Mouse (Mus musculus) left cerebral cortex, adult 9 months (tissue): Measurements from ENCODE around the gene Txndc17.

Source experiments
- DNase-seq, 2 experiments: peaks; one replicate each; pipeline ENCODE4 v3.0.0; 2022; ENCODE audit warnings: low spot score in 2 of 2

Gene Txndc17

DNA sequence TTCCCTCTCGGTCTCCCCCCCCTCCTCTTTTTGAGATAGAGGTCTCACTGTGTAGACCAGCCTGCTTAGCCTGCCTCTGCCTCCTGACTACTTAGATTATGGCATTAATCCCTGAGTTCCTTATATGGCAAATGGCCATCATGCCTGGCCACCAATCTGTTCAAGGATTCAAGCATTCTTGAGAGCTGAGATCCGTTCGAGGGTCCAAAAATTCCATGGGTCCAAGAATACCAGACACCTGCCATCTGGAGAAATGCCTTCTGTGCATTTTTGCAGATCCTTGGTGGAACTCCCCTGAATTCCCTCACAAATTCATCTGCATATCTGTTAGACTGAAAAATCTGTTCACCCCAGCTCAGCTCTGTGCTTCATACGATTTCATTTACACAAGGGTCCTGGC, 16.1 kb downstream of the Txndc17 start:
- DNase-seq = no peak

DNA sequence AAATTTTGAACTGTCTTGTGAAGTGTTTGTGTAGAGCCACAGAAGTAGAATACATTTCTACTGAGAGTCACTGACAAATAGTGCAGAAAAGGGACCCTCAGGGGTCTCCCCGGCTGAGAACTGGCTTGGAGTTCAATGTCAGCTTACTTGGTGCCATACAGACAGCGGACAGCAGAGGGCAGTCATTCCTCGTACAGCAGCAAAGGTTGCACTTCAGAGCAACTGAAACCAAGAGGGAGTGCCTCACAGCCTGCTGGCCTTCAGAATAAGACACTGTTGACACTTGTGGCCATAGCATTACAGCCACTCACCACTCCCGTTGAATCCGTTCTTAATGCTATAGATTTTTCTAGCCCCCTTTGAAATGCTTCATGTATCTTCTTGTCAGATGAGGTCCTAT, 17.5 kb downstream of the Txndc17 start:
- peak in 1 of 2 experiments; percentile 88 for DNase-seq

DNA sequence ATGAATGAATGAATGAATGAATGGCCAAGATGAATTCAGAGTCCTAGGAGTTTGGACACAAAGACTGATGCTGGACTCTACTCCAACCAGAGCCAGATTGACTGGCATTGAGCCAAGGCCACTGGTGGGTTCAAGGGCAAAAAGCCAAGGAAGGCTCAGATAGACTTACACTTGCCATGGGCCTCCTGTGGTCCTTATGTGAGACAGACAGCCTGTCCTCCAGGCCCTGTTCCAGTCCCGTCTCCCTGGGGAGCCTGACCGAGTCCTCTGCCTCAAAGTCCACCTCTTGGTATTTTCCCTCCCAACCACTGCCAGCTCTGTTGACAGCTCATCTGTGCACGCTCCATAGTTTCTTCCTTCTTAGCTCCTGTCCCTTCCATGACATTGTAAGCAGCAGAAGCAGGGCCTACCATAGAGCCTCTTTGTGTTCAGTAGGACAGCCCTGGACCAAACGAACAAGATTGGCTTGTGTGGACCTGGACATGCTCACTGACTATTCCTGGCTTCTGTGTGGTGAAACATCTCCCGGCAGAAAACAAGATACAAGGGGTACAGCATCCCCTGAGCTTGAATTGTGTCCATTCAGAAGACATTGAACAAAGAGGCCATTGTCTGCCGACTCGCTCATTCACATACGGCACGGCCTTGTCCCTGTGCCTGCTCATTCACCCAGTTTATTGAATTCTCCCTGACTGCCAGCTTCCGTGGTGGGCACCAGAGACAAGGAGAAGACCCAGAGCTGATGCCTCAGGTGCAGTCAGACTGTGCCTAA, 18.9 kb downstream of the Txndc17 start:
- DNase-seq = no peak

- no peak for DNase-seq
Observed at GRCm38 (mm10) chr11:72226901-72227300, 19.6 kb downstream of the Txndc17 start.

- DNase-seq = no peak
Observed at GRCm38 (mm10) chr11:72228513-72228912, 21.2 kb downstream of the Txndc17 start.

DNA sequence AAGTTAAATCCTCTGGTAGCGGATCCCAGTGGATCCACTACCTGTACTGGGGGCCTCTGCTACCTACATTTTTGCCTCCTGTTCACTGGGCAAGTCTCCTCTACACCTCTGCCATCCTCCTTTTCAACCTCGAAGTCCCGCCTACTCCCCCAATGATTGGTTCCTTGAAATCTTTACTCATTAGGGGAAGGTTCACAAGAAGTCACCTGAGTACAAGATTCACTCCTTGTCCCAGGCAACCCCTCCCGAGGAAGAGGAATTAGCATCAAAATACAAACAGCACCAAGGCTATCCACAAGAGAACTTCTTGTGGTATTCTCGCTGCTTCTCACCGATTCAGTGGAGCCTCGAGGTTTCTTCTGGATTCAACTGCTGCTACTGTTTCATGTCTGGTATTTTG, 24.7 kb downstream of the Txndc17 start:
- no peak for DNase-seq

DNA sequence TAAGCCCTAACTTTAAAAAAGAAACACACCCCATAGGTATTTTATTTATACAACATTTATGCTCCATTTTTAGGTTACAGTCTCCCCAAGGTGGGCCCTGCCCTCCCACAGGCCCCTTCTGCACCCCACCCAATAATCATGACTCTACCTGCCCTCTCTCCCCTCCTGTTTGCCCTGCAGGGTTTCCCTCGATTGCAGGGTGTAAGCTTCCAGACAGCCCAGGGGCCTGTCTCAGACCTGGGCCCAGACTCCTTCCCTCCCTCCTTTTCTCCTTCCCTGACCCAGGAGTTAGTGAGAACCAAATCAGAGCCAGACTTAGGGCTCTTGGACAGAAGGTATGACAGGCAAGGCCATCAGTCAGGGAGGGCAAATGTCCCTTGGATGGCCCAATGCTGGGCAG, 25.6 kb downstream of the Txndc17 start:
- DNase-seq = no peak

DNA sequence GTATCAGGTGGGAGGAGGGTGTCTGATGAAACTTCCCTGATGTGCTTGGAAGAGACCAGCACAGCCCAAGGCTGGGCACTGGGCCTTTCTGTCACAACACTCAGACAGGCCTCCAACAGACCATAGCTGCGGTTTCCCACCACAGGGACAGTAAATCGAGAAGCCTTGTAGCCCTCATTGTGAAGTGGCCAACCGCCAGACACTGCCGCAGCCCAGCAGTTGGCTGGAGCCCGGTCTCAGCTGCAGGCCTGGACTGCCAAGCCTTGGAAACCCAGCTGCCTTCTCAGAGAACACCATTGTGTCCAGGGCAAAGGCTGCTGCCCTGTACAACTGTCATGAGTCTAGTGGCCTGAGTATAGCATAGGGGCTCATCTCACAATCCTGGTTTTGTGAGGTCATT, 26.7 kb downstream of the Txndc17 start:
- DNase-seq = peak in 1 of 2 experiments; percentile 64

- no peak for DNase-seq
Observed at GRCm38 (mm10) chr11:72240062-72240860, 32.9 kb downstream of the Txndc17 start.

DNA sequence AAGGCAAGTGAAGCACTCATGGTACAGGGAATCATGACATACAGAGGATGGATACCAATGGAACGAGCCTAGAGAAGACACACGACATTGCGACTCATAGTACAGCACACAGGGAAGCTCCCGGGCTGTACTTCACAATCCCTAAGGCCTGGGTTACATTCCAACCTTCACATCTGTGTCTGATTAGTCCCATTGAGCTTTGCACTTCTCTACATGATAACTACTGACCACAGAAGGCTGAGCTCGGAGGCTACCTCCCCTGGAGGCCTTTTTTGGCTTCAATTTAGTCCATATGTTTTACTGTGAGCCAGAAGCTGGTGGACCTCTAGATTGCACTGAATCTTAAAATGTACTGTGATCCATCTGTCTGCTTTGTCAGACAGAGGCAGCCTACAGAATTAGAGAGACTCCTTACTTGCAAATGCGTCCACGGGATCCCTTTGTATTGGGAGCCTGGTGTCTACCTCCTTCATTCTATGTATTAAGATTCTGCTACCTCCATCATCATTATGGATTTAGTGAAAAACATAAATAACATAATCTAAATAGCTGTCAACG, 37.9 kb downstream of the Txndc17 start:
- DNase-seq = peak in 1 of 2 experiments; percentile 30

GRCm38 (mm10) chr11:72255629-72256028, 48.3 kb downstream of the Txndc17 start:
- no peak for DNase-seq

DNA sequence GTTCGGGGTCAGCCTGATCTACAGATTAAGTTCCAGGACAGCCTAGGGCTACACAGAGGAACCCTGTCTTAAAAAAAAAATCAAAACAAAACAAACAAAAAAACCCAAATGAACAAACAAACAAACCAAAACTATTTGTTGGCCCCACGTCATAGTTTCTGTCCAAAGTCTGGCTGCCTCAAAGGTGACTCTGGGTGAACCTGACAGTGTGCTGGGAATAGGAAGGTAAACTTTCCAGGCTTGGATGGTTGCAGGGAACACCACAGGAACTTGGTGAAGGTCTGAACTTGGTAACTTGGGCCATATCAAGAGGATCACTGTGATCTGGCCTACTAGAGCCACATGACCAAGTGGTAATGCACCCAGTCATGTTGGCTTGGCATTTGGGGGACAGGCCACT, 49.1 kb downstream of the Txndc17 start:
- no peak for DNase-seq
